Mouse (Mus musculus): ENCODE measurements around the gene Rab30. TPM values are rescaled to one million over a fixed set of nuclear protein-coding genes. Genes with fewer than 3 reads are reported as not detected.

Gene Rab30
- polyA plus RNA-seq, 1 experiment from 2014 or later, result 22.3 TPM

GRCm38 (mm10) chr7:92876066-92876465 is 134.7 kb downstream of the Rab30 start:
- Histone ChIP-seq H3K9ac (no peak overlapping the region), H3K36me3 (no peaks in the 10 kb centered on the region), H3K4me3 (peak overlapping the region; percentile 59; the same call in 1 of the 2 replicates), H3K4me1 (peaks cover 15% of the 10 kb centered on the region), H3K9me3 (no peaks in the 10 kb centered on the region), H3K4me2 (replicated peaks) (peak overlapping the region; percentile 78), H3K27me3 (replicated peaks) (no peaks in the 10 kb centered on the region), H3K27ac (no peak overlapping the region)
- ATAC-seq (ENCODE audit: low FRiP score, low read depth), result no peak
- WGBS, result 33% methylated on average over 3 of the region's 3 CpGs

- Histone ChIP-seq H3K4me1 (peaks cover 15% of the 10 kb centered on the region), H3K9me3 (no peaks in the 10 kb centered on the region), H3K27ac (no peak overlapping the region), H3K4me3 (no peak overlapping the region), H3K4me2 (replicated peaks) (peak overlapping the region; percentile 78), H3K27me3 (replicated peaks) (no peaks in the 10 kb centered on the region), H3K9ac (no peak overlapping the region), H3K36me3 (no peaks in the 10 kb centered on the region)
- ATAC-seq (ENCODE audit: low FRiP score, low read depth), result no peak
- 43% methylated on average over 7 of the region's 7 CpGs for WGBS
Observed at GRCm38 (mm10) chr7:92876538-92876937, 135.1 kb downstream of the Rab30 start.

- Histone ChIP-seq H3K9me3 (no peaks in the 10 kb centered on the region), H3K27me3 (replicated peaks) (no peaks in the 10 kb centered on the region), H3K4me1 (peaks cover 10% of the 10 kb centered on the region), H3K4me3 (no peak overlapping the region), H3K36me3 (no peaks in the 10 kb centered on the region), H3K27ac (no peak overlapping the region), H3K4me2 (replicated peaks) (no peak overlapping the region), H3K9ac (no peak overlapping the region)
- WGBS, result 84% methylated on average over 7 of the region's 7 CpGs
- ATAC-seq (ENCODE audit: low FRiP score, low read depth), result no peak
Observed at GRCm38 (mm10) chr7:92878575-92879285, 137.3 kb downstream of the Rab30 start.

GRCm38 (mm10) chr7:92883850-92884716 is 142.7 kb downstream of the Rab30 start:
- 88% methylated on average over 9 of the region's 9 CpGs for WGBS
- ATAC-seq (ENCODE audit: low FRiP score, low read depth), result no peak
- Histone ChIP-seq H3K4me2 (replicated peaks) (no peak overlapping the region), H3K9ac (no peak overlapping the region), H3K27ac (no peak overlapping the region), H3K36me3 (no peaks in the 10 kb centered on the region), H3K4me3 (no peak overlapping the region), H3K27me3 (replicated peaks) (no peaks in the 10 kb centered on the region), H3K9me3 (no peaks in the 10 kb centered on the region), H3K4me1 (no peaks in the 10 kb centered on the region)

- H3K9ac ChIP-seq, result no peak overlapping the region
- no peaks in the 10 kb centered on the region for H3K27me3 ChIP-seq (replicated peaks)
- ATAC-seq (ENCODE audit: low FRiP score, low read depth), result no peak
- H3K4me3 ChIP-seq, result no peak overlapping the region
- H3K27ac ChIP-seq, result no peak overlapping the region
- H3K36me3 ChIP-seq, result no peaks in the 10 kb centered on the region
- H3K4me2 ChIP-seq (replicated peaks), result no peak overlapping the region
- no peaks in the 10 kb centered on the region for H3K9me3 ChIP-seq
- WGBS, result 87% methylated on average over 6 of the region's 6 CpGs
- H3K4me1 ChIP-seq, result no peaks in the 10 kb centered on the region
Observed at GRCm38 (mm10) chr7:92884998-92885660, 143.7 kb downstream of the Rab30 start.

GRCm38 (mm10) chr7:92886801-92887200 is 145.4 kb downstream of the Rab30 start:
- H3K27me3 ChIP-seq (replicated peaks), result no peaks in the 10 kb centered on the region
- H3K27ac ChIP-seq, result no peak overlapping the region
- H3K9me3 ChIP-seq, result no peaks in the 10 kb centered on the region
- ATAC-seq (ENCODE audit: low FRiP score, low read depth), result no peak
- WGBS, result 83% methylated on average over 7 of the region's 7 CpGs
- no peaks in the 10 kb centered on the region for H3K4me1 ChIP-seq
- no peak overlapping the region for H3K4me3 ChIP-seq
- H3K9ac ChIP-seq, result no peak overlapping the region
- H3K4me2 ChIP-seq (replicated peaks), result no peak overlapping the region
- no peaks in the 10 kb centered on the region for H3K36me3 ChIP-seq

GRCm38 (mm10) chr7:92887230-92887629 is 145.8 kb downstream of the Rab30 start:
- H3K27me3 ChIP-seq (replicated peaks), result no peaks in the 10 kb centered on the region
- H3K27ac ChIP-seq, result no peak overlapping the region
- H3K9me3 ChIP-seq, result no peaks in the 10 kb centered on the region
- H3K9ac ChIP-seq, result no peak overlapping the region
- no peaks in the 10 kb centered on the region for H3K4me1 ChIP-seq
- no peak overlapping the region for H3K4me3 ChIP-seq
- H3K36me3 ChIP-seq, result no peaks in the 10 kb centered on the region
- no peak for ATAC-seq (ENCODE audit: low FRiP score, low read depth)
- no peak overlapping the region for H3K4me2 ChIP-seq (replicated peaks)
- WGBS, result 91% methylated on average over 5 of the region's 5 CpGs

GRCm38 (mm10) chr7:92890211-92890610 is 148.8 kb downstream of the Rab30 start:
- Histone ChIP-seq H3K27ac (no peak overlapping the region), H3K27me3 (replicated peaks) (no peaks in the 10 kb centered on the region), H3K9me3 (no peaks in the 10 kb centered on the region), H3K36me3 (no peaks in the 10 kb centered on the region), H3K9ac (no peak overlapping the region), H3K4me1 (no peaks in the 10 kb centered on the region), H3K4me2 (replicated peaks) (no peak overlapping the region), H3K4me3 (no peak overlapping the region)
- WGBS, result 36% methylated on average over 1 of the region's 1 CpGs
- no peak for ATAC-seq (ENCODE audit: low FRiP score, low read depth)

- ATAC-seq (ENCODE audit: low FRiP score, low read depth), result no peak
- H3K4me1 ChIP-seq, result no peaks in the 10 kb centered on the region
- no peak overlapping the region for H3K27ac ChIP-seq
- H3K36me3 ChIP-seq, result no peaks in the 10 kb centered on the region
- no peak overlapping the region for H3K4me2 ChIP-seq (replicated peaks)
- no peak overlapping the region for H3K4me3 ChIP-seq
- H3K9ac ChIP-seq, result no peak overlapping the region
- no peaks in the 10 kb centered on the region for H3K9me3 ChIP-seq
- 33% methylated on average over 4 of the region's 4 CpGs for WGBS
- no peaks in the 10 kb centered on the region for H3K27me3 ChIP-seq (replicated peaks)
Observed at GRCm38 (mm10) chr7:92890618-92891230, 149.3 kb downstream of the Rab30 start.

GRCm38 (mm10) chr7:92893478-92893877 is 152.1 kb downstream of the Rab30 start:
- H3K27me3 ChIP-seq (replicated peaks), result no peaks in the 10 kb centered on the region
- H3K36me3 ChIP-seq, result no peaks in the 10 kb centered on the region
- WGBS, result 49% methylated on average over 3 of the region's 3 CpGs
- no peaks in the 10 kb centered on the region for H3K9me3 ChIP-seq
- H3K4me2 ChIP-seq (replicated peaks), result no peak overlapping the region
- no peak overlapping the region for H3K9ac ChIP-seq
- H3K4me3 ChIP-seq, result no peak overlapping the region
- no peak for ATAC-seq (ENCODE audit: low FRiP score, low read depth)
- H3K4me1 ChIP-seq, result no peaks in the 10 kb centered on the region
- no peak overlapping the region for H3K27ac ChIP-seq

Data from neural tube, embryonic 12.5 days (tissue).